Mouse (Mus musculus) G1E (cell line): ENCODE data around the gene Brf1.

Experiments
- CTCF ChIP-seq: IDR thresholded peaks from 2 replicates; pipeline ENCODE4 v1.5.1; 2012; ENCODE audit warnings: low read depth, low read length, inconsistent platforms, mixed read lengths
- GATA1 ChIP-seq: IDR thresholded peaks from 2 replicates; pipeline ENCODE4 v1.6.1; 2012; ENCODE audit warnings: borderline replicate concordance, low read length, inconsistent platforms, mixed read lengths
- GATA2 ChIP-seq: IDR thresholded peaks from 2 replicates; pipeline ENCODE4 v1.6.1; 2012; ENCODE audit warnings: low read depth, low read length, inconsistent platforms, borderline replicate concordance
- TAL1 ChIP-seq: conservative IDR thresholded peaks from 2 replicates; pipeline ENCODE4 v1.6.1; 2012; ENCODE audit warnings: low read depth, low read length, inconsistent platforms, mixed read lengths

DNA sequence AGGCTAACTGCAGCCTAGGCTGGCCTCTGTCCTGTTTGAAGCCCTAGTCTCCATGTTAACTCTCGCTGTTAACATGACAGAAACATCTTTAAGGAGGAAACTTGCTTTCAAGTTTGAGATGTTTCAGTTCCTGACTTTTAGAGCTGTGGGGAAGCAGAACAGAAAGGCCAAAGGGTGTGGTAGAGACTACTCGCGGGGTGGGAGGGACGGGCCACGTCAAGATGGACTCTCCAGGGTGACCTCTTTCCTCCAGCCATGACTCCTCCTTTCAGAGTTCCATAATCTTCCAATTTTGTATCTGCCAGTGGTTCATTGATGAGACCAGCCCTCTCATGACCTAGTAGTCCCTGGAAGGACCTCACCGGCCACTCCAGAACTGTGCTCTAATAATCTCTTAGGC is 30.9 kb upstream of the Brf1 start:
- no peak for TF ChIP-seq CTCF
- no peak for TF ChIP-seq GATA1
- no peak for TF ChIP-seq GATA2
- no peak for TF ChIP-seq TAL1
